Mouse (Mus musculus) embryonic fibroblast, embryonic 13.5 days (primary cell): ENCODE results near the gene Sirt4. TPM values are rescaled to one million over a fixed set of nuclear protein-coding genes. Genes with fewer than 3 reads are reported as not detected.
"Not testable (repeated sequence)": the region's sequence is repeated elsewhere in the genome, so short reads cannot be mapped to it uniquely, and the experiment has no call there.

Source experiments
- H3K27ac ChIP-seq: 2 replicates; pipeline ENCODE4 v1.5.1; 2012; ENCODE audit warnings: low read length, control low read depth, inconsistent platforms; ENCODE audit not compliant: insufficient read depth
- H3K4me1 ChIP-seq: 2 replicates; pipeline ENCODE4 v1.6.1; 2011; ENCODE audit warnings: low read length; ENCODE audit not compliant: control insufficient read depth, insufficient read depth
- H3K4me3 ChIP-seq: 2 replicates; pipeline ENCODE4 v1.5.1; 2011; ENCODE audit warnings: mild to moderate bottlenecking, control low read depth, low read length; ENCODE audit not compliant: insufficient read depth
- CTCF ChIP-seq: IDR thresholded peaks from 2 replicates; pipeline ENCODE4 v1.5.1; 2011; ENCODE audit warnings: mild to moderate bottlenecking, control low read depth, low read length, moderate library complexity, borderline replicate concordance; ENCODE audit not compliant: insufficient read depth
- POLR2A ChIP-seq: IDR thresholded peaks from 2 replicates; pipeline ENCODE4 v1.6.1; 2011; ENCODE audit warnings: low read depth, mild to moderate bottlenecking, control low read depth, low read length, moderate library complexity
- polyA plus RNA-seq: library from polyadenylated mRNA; stranded (reverse); fragments of >200 nt; gene quantifications from 2 replicates; pipeline ENCODE4 v1.2.4, GENCODE M21; 2011; ENCODE audit warnings: low read depth; ENCODE audit not compliant: missing spikeins, insufficient read length

Gene Sirt4
- polyA plus RNA-seq, 1 experiment = 18.5 TPM

DNA sequence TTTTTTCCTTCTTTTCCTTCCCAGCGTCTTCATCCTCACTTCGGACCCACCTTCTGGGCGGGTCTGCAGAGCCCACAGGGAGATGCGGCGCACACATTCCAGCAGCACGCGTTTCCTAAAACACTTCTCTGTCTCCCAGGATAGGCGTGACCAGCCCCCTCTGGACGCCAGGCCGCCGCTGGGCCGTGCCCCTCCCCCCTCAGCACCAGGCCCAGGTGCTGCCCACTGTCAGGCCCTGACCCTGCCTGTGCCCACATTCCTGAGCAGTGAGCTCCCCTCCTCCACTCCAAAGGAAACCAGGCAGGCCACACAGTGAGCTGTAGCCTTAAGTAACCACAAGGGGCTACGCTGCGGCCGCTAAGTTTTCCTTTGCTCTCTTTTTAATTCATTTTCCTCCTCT lies 39.4 kb upstream of the Sirt4 start:
- no peak overlapping the region for H3K4me3 ChIP-seq
- H3K4me1 ChIP-seq = peaks cover 26% of the 10 kb centered on the region
- no peak overlapping the region for H3K27ac ChIP-seq
- TF ChIP-seq POLR2A = no peak
- no peak for TF ChIP-seq CTCF

DNA sequence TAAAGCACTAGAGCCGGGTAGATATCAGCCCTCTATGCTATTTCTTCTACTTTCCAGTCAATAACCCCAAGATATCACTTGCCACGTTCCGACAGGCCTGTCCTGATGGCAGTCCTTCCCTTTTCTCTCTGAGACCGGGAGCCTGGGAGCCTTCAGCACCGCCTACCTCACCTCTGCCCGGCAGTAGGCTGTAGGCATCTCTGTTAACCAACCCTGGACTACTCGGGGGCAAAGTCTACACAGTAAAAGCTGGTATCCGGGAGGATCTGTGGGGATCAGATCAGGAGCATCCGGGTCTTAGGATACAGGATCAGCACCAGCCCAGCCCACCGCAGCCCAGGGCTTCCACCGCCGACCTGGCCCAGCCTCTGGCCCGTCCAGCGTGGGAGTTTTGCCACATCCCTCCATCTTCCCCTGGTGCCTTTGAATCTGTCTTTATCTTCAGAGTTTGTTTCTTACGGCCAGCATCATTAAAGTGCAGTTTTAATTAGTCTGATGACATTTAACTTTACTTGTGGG lies 38.5 kb upstream of the Sirt4 start:
- H3K4me1 ChIP-seq = peaks cover 24% of the 10 kb centered on the region
- no peak overlapping the region for H3K27ac ChIP-seq
- H3K4me3 ChIP-seq = no peak overlapping the region
- no peak for TF ChIP-seq CTCF
- no peak for TF ChIP-seq POLR2A

GRCm38 (mm10) chr5:115522531-115522930 lies 38.0 kb upstream of the Sirt4 start:
- Histone ChIP-seq H3K27ac (no peak overlapping the region), H3K4me1 (peaks cover 24% of the 10 kb centered on the region), H3K4me3 (no peak overlapping the region)
- no peak for TF ChIP-seq POLR2A
- no peak for TF ChIP-seq CTCF

- Histone ChIP-seq H3K4me1 (peaks cover 24% of the 10 kb centered on the region), H3K4me3 (no peak overlapping the region), H3K27ac (no peak overlapping the region)
- TF ChIP-seq CTCF (no peak), POLR2A (no peak)
These were observed 37.3 kb upstream of the Sirt4 start for GRCm38 (mm10) chr5:115521553-115522461.

- peaks cover 26% of the 10 kb centered on the region for H3K4me1 ChIP-seq
- no peak overlapping the region for H3K27ac ChIP-seq
- no peak overlapping the region for H3K4me3 ChIP-seq
- TF ChIP-seq POLR2A (no peak), CTCF (no peak)
These were observed 35.9 kb upstream of the Sirt4 start for GRCm38 (mm10) chr5:115520325-115520869.

GRCm38 (mm10) chr5:115518214-115518613 lies 33.7 kb upstream of the Sirt4 start:
- H3K27ac ChIP-seq, H3K4me3 ChIP-seq: not testable (repeated sequence)
- peaks cover 23% of the 10 kb centered on the region for H3K4me1 ChIP-seq

- Histone ChIP-seq H3K4me3 (no peak overlapping the region), H3K4me1 (peaks cover 21% of the 10 kb centered on the region), H3K27ac (no peak overlapping the region)
- TF ChIP-seq CTCF = no peak
- TF ChIP-seq POLR2A = no peak
These were observed 33.0 kb upstream of the Sirt4 start for GRCm38 (mm10) chr5:115517501-115517900.

DNA sequence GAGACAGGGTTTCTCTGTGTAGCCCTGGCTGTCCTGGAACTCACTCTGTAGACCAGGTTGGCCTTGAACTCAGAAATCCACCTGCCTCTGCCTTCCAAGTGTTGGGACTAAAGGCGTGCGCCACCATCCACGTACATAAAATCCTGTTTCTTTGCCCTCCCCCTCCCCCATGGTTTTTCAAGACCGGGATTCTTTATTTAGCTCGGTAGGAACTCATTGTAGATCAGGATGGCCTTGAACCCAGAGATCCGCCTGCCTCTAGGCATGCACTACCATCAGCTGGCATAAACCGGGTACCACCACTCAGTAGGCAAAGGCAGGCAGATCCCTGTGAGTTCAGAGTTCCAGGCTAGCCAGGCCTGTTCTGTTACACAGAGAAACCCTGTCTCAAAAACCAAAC lies 32.4 kb upstream of the Sirt4 start:
- TF ChIP-seq CTCF (no peak), POLR2A (no peak)
- no peak overlapping the region for H3K4me3 ChIP-seq
- H3K27ac ChIP-seq = no peak overlapping the region
- H3K4me1 ChIP-seq = peaks cover 16% of the 10 kb centered on the region

- Histone ChIP-seq H3K4me1 (peaks cover 13% of the 10 kb centered on the region), H3K27ac (no peak overlapping the region), H3K4me3 (no peak overlapping the region)
- TF ChIP-seq POLR2A (no peak), CTCF (no peak)
These were observed 31.8 kb upstream of the Sirt4 start for GRCm38 (mm10) chr5:115516081-115516907.
